Mouse (Mus musculus): ENCODE measurements around the gene Prn. TPM values are rescaled to one million over a fixed set of nuclear protein-coding genes. Genes with fewer than 3 reads are reported as not detected.

Gene Prn
- polyA plus RNA-seq, 1 experiment from 2014 or later: not detected

DNA sequence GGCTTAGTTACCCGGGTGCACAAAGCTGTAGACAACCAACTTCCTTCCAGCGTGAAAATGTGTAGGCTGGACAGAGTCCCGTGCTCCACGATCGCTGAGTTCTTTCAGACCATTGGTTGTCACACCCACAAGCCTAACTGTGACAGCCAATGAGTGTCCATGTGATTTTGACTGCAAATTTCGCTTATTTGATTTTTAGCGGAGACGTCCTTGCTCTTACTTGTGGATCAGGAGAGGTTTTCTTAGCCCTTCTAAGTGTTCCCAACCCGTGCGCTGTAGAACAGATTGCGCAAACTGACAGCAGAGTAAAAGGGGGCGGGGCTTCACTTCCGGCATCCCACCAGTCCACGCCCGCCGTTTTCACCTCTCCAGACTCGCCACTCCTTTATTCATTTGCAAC is 45.5 kb downstream of the Prn start:
- no peaks in the 10 kb centered on the region for H3K9me3 ChIP-seq
- peaks cover 27% of the 10 kb centered on the region for H3K4me1 ChIP-seq
- H3K27me3 ChIP-seq (ENCODE audit: poor library complexity, severe bottlenecking): peaks cover 60% of the 10 kb centered on the region
- 9% methylated on average over 17 of the region's 17 CpGs for WGBS
- H3K27ac ChIP-seq: no peak overlapping the region
- H3K36me3 ChIP-seq (replicated peaks): no peaks in the 10 kb centered on the region
- peak overlapping the region; percentile 53 for H3K4me3 ChIP-seq
- peak; percentile 35 for DNase-seq (ENCODE audit: extremely low spot score, low spot score)

DNA sequence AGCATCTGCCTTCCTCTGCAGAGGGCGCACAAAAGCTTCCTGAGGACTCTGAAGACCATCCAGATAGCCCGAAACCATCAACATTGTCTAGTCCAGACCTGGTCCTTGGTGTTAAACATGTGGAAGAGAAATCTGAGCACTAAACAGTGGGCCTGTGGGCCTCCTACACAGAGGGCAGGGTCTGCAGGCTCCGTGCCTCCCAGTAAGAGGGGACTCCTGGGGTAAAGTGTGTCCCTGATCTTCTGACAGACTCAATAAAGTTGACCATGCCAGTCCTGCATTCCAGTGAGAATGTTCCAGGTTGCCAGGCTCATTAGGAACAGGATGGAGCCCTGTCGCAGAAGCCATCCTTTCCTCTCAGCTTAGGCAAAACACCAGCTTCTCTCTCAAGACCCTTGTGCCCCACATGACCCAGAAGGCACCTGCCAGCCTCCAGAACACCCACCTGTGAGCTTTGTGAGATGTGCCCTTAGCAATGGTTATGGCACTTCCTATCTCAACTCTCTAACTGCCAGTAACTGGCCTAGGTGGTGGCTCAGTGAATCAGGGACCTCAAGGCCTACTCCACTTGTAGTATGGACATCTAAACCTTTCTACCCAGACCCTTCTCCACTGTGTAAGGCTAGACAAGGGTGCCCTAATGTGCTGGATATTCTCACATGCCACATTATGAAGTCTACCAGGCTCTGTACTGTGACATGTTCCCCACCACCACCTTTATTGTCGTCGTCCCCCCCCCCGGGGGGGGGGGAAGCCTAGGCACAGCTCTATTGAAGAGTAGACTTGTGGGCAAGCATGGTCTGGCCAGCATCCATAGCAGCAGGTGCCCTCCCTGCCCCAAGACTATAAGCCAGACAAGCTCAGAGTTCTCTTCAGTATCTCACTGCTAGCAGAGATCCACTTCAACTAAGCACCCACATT is 46.8 kb downstream of the Prn start:
- Histone ChIP-seq H3K27ac (no peak overlapping the region), H3K27me3 (ENCODE audit: poor library complexity, severe bottlenecking) (peaks cover 46% of the 10 kb centered on the region)

DNA sequence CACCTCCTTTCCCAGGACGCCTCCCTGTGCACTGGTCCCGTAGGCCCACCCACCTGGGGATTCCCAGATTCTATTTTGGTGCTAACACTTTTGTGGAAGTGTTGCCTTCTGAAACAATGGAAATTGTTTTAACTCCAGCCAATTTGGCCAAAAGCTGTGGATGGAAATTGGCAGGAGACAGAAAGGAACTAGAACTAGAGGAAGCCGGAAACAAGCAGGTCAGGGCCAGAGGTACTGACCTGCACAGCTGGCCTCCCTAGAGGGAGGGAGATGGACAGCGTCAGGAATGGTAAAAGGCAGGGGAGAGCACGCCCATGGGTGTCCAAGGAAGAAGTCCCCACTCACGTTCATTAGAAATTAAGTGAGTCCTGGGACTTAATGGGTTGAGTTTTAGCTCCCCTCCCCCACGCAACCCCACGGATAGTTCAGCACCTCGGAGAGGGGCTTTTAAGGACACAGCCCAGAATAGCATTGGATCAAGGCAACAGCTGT is 48.0 kb downstream of the Prn start:
- WGBS: 62% methylated on average over 9 of the region's 9 CpGs
- Histone ChIP-seq H3K27ac (no peak overlapping the region), H3K36me3 (replicated peaks) (no peaks in the 10 kb centered on the region), H3K9me3 (no peaks in the 10 kb centered on the region), H3K27me3 (ENCODE audit: poor library complexity, severe bottlenecking) (peaks cover 35% of the 10 kb centered on the region), H3K4me3 (no peak overlapping the region), H3K4me1 (peaks cover 19% of the 10 kb centered on the region)
- DNase-seq (ENCODE audit: extremely low spot score, low spot score): no peak

More for the DNA sequence above, 46.8 kb downstream of the Prn start:
- no peak for DNase-seq (ENCODE audit: extremely low spot score, low spot score)
- WGBS: 86% methylated on average over 7 of the region's 7 CpGs
- H3K36me3 ChIP-seq (replicated peaks): no peaks in the 10 kb centered on the region
- H3K4me3 ChIP-seq: no peak overlapping the region
- H3K4me1 ChIP-seq: peaks cover 21% of the 10 kb centered on the region
- no peaks in the 10 kb centered on the region for H3K9me3 ChIP-seq

DNA sequence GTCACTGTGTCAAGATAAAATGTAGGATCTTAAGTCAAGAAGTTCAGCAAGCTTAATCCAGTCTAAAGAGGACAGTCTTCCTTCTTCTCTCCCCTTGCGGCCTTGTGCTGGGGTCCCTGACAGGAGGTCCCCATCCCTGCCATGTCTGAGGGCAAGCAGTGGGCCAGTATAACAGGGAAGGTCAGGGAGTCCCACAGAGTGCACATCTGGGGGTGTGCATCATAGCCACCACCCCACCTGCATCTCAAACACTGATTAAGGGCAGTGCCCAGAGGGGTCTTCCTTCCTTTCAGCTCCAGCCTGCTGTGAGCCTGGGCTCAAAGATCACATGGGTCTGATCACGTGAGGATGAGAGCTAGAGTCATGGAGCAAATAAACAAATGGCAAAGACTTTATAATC is 51.9 kb downstream of the Prn start:
- DNase-seq (ENCODE audit: extremely low spot score, low spot score): no peak
- no peak overlapping the region for H3K27ac ChIP-seq
- 70% methylated on average over 2 of the region's 2 CpGs for WGBS
- no peaks in the 10 kb centered on the region for H3K36me3 ChIP-seq (replicated peaks)
- no peaks in the 10 kb centered on the region for H3K4me1 ChIP-seq
- 0 out of 2 replicates have a peak, but pooled peaks cover 2% of the 10 kb centered on the region for H3K27me3 ChIP-seq (ENCODE audit: poor library complexity, severe bottlenecking)
- no peaks in the 10 kb centered on the region for H3K9me3 ChIP-seq
- H3K4me3 ChIP-seq: no peak overlapping the region

DNA sequence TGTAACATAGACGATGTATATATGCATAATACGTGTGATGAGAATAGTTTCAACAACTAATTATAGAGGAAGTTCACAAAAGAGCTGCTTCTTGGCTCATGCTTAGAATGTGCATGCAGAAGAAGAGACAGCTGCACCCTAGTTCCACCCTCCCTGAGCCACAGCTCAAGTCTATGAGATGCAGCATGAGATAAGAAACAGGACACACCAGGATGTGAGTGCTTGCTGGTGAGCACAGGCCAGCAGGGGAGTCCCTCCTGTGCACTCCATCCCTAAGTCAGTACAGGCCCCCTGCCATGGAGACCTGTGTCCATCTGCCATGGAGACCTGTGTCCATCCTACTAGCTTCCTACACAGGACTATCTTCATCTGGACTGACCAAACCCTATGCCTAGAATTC is 60.8 kb downstream of the Prn start:
- Histone ChIP-seq H3K4me1 (no peaks in the 10 kb centered on the region), H3K27me3 (ENCODE audit: poor library complexity, severe bottlenecking) (no peaks in the 10 kb centered on the region), H3K27ac (no peak overlapping the region), H3K4me3 (no peak overlapping the region), H3K9me3 (no peaks in the 10 kb centered on the region), H3K36me3 (replicated peaks) (no peaks in the 10 kb centered on the region)
- WGBS: 99% methylated on average over 2 of the region's 2 CpGs
- DNase-seq (ENCODE audit: extremely low spot score, low spot score): no peak

DNA sequence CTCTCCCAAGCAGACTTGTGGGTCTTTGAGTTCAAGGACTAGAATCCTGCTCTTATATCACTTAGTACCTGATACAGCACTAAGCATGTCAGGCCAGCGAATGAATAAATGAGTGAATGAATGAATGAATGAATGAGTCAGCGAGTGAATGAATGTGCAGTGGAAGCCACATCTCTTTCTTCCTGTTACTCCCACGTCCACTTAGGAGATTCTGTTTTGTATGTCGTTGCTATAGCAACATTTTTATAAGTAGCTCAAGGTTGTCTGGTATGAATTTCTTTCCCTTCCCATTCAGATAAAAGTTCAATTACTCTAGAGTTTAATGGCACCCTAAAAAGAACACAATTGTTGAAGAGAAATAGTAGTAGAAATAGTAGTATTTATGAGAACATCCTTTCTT is 61.3 kb downstream of the Prn start:
- no peak for DNase-seq (ENCODE audit: extremely low spot score, low spot score)
- Histone ChIP-seq H3K4me1 (no peaks in the 10 kb centered on the region), H3K27me3 (ENCODE audit: poor library complexity, severe bottlenecking) (no peaks in the 10 kb centered on the region), H3K27ac (no peak overlapping the region), H3K4me3 (no peak overlapping the region), H3K9me3 (no peaks in the 10 kb centered on the region), H3K36me3 (replicated peaks) (no peaks in the 10 kb centered on the region)
- 88% methylated on average over 4 of the region's 4 CpGs for WGBS

DNA sequence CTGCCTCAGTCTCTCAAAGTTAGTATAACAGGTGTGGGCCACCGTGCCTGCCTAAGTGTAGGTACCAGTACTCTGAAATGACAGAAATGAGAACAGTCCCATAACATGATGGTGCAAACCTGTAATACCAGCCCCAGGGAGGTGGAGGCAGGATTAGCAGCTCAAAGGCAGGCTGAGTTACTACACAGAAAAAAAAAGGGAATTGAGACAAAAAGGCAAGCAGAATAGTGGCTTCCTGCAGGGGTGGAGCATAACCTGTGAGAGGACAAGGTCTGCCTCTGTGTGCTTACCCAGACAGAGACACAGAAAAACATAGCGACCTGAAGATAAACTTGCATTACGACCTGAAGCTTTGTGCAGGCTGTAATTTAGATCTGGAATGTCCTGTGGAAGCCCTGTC is 66.9 kb downstream of the Prn start:
- 0 out of 2 replicates have a peak, but pooled peaks cover 5% of the 10 kb centered on the region for H3K4me1 ChIP-seq
- H3K36me3 ChIP-seq (replicated peaks): no peaks in the 10 kb centered on the region
- peaks cover 9% of the 10 kb centered on the region for H3K9me3 ChIP-seq
- 78% methylated on average over 3 of the region's 3 CpGs for WGBS
- no peak overlapping the region for H3K4me3 ChIP-seq
- H3K27ac ChIP-seq: no peak overlapping the region
- no peak for DNase-seq (ENCODE audit: extremely low spot score, low spot score)
- no peaks in the 10 kb centered on the region for H3K27me3 ChIP-seq (ENCODE audit: poor library complexity, severe bottlenecking)

DNA sequence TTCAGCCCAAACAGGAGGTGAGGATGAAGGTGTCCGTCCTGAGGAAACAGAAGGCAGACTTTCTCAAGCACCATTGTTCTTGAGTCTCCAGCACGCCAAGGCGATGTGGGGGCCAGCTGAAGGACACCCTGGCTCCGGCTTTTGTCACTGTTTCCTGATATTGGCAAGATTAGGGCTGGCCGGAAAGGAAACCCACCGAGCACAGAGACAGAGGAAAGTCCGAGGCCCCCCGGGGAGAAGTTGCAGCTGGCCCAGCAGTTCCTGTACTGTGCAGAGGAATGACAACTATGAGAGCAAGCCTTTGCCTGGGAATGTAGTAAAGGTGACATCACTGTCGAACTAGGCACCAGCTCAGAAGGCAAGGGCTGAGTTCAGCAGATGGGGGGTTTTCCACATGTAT is 71.1 kb downstream of the Prn start:
- 54% methylated on average over 9 of the region's 9 CpGs for WGBS
- 0 out of 2 replicates have a peak, but pooled peaks cover 5% of the 10 kb centered on the region for H3K4me1 ChIP-seq
- DNase-seq (ENCODE audit: extremely low spot score, low spot score): no peak
- H3K9me3 ChIP-seq: peaks cover 9% of the 10 kb centered on the region
- H3K4me3 ChIP-seq: no peak overlapping the region
- no peaks in the 10 kb centered on the region for H3K27me3 ChIP-seq (ENCODE audit: poor library complexity, severe bottlenecking)
- H3K27ac ChIP-seq: peak overlapping the region; percentile 35; the same call in 1 of the 2 replicates
- H3K36me3 ChIP-seq (replicated peaks): no peaks in the 10 kb centered on the region

DNA sequence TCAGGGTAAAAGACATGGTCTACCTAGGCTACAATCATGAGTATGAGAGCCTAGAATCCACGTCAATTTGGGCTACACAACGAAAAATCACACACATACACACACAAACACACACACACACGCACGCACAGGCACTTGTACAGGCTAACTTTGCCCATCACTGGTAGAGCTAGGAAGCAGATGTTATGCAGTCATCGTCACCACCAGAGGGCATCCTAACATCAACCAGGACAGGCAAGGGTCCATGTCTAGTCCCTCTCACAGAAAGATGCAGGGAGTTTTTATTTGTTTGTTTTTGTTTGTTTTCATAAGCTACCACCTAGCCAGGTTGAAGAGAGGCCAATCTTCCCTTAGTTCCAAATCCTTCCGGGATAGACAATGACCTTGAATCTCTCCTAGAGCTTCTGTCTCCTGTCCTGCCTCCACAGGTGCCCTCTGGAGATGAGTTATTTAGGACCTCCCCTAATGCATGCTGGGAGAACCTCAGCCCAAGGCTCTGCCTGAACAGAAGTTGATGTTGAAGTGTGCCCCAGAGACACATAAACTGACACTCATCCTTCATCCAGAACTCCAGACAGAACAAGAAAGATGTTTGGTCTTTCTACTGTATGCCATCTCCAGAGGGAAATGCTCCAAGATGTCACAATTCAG is 72.9 kb downstream of the Prn start:
- Histone ChIP-seq H3K27ac (no peak overlapping the region), H3K36me3 (replicated peaks) (no peaks in the 10 kb centered on the region), H3K27me3 (ENCODE audit: poor library complexity, severe bottlenecking) (no peaks in the 10 kb centered on the region), H3K9me3 (peaks cover 8% of the 10 kb centered on the region), H3K4me1 (0 out of 2 replicates have a peak, but pooled peaks cover 5% of the 10 kb centered on the region), H3K4me3 (no peak overlapping the region)
- DNase-seq (ENCODE audit: extremely low spot score, low spot score): peak; percentile 69
- 21% methylated on average over 6 of the region's 6 CpGs for WGBS

DNA sequence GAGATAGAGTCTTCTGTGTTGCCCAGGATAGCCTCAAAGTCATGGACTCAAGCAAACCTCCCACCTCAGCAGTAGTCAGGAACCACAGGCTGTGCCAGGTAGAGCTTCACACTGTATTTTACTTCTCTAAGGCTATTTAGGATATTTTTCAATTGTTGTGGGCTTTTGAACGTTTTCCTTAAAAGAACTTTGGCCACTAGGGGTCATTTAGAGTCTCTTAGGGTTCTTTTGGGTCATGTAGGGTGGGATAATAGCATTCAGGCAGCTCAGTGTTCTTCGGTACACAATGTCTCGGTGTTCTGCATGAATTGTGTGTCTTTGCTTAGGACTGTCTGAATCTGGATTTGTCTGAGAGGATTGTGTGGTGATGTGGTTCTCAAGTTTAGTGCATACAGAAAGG is 78.2 kb downstream of the Prn start:
- DNase-seq (ENCODE audit: extremely low spot score, low spot score): no peak
- Histone ChIP-seq H3K4me3 (no peak overlapping the region), H3K27me3 (ENCODE audit: poor library complexity, severe bottlenecking) (no peaks in the 10 kb centered on the region), H3K36me3 (replicated peaks) (peaks cover 3% of the 10 kb centered on the region; the same call in 1 of the 2 replicates), H3K9me3 (no peaks in the 10 kb centered on the region), H3K27ac (no peak overlapping the region), H3K4me1 (peaks cover 7% of the 10 kb centered on the region)
- 51% methylated on average over 3 of the region's 3 CpGs for WGBS

DNA sequence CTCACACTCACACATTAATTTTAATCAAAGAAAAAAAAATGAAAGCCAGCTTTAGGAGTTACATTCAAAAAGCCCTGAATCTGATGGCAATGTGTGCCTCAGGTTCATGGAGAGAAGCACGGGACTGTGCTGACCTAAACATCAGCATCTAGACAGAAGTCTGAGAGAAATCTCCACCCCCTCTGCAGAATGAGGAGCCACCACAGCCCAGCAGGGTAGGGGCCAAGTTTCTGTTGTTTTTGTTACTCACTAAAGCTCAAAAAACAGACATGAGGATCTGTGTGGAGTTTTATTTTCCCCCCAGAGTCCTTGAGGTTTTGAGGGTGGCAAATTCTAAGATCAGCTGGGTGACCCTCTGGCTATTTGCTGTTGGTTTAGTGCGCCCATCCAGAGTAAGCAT is 78.8 kb downstream of the Prn start:
- no peaks in the 10 kb centered on the region for H3K9me3 ChIP-seq
- H3K27me3 ChIP-seq (ENCODE audit: poor library complexity, severe bottlenecking): no peaks in the 10 kb centered on the region
- 71% methylated on average over 2 of the region's 2 CpGs for WGBS
- peaks cover 13% of the 10 kb centered on the region for H3K4me1 ChIP-seq
- H3K27ac ChIP-seq: no peak overlapping the region
- H3K36me3 ChIP-seq (replicated peaks): peaks cover 3% of the 10 kb centered on the region; the same call in 1 of the 2 replicates
- H3K4me3 ChIP-seq: no peak overlapping the region
- DNase-seq (ENCODE audit: extremely low spot score, low spot score): no peak

DNA sequence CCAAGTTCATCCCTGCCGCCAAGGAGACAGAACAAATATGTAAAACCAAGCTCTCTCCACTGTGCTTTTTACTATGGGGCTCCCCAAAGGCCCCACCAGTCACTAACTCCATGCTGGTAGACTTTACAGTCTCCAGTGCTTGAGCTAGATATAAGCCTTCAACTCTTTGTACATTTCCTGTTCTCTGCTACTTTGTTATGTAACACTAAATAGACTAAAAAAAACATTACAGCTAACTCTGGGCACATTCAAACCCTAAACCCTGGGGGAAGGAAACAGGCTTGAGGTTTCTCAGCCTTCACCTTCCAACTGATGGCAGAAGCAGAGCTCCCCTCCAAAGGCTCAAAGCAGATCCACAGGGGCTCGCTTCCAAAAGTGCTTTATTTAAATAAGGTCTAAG is 82.7 kb downstream of the Prn start:
- Histone ChIP-seq H3K4me1 (peaks cover 29% of the 10 kb centered on the region), H3K4me3 (no peak overlapping the region), H3K36me3 (replicated peaks) (peaks cover 34% of the 10 kb centered on the region), H3K9me3 (no peaks in the 10 kb centered on the region), H3K27ac (no peak overlapping the region), H3K27me3 (ENCODE audit: poor library complexity, severe bottlenecking) (no peaks in the 10 kb centered on the region)
- DNase-seq (ENCODE audit: extremely low spot score, low spot score): no peak
- WGBS: 91% methylated on average over 2 of the region's 2 CpGs

DNA sequence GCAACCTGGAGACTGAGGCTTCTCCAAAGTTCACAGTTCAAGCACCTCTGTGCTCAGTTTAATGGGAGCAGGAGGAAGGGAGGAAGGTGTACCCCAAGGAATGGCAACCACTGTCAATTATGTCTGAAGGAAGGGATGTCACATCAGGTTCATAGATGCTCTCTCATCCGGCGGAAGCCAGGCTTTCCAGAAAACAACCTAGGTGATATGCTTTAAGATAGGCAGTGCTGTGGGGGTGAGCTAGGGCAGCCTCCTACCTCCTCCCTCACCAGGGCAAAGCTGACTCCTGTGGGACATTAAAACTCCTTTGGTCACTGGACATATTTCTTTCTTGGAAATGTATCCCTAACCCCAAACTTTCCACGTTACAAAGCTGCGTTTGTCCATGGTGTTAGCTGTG is 83.4 kb downstream of the Prn start:
- no peaks in the 10 kb centered on the region for H3K9me3 ChIP-seq
- H3K4me3 ChIP-seq: peak overlapping the region; percentile 5; the same call in 1 of the 2 replicates
- H3K27ac ChIP-seq: peak overlapping the region; percentile 79
- H3K36me3 ChIP-seq (replicated peaks): peaks cover 41% of the 10 kb centered on the region
- H3K27me3 ChIP-seq (ENCODE audit: poor library complexity, severe bottlenecking): no peaks in the 10 kb centered on the region
- H3K4me1 ChIP-seq: peaks cover 29% of the 10 kb centered on the region
- 79% methylated on average over 4 of the region's 4 CpGs for WGBS
- no peak for DNase-seq (ENCODE audit: extremely low spot score, low spot score)
